Mouse (Mus musculus) cerebellum, postnatal 25 days (tissue): Measurements from ENCODE around the gene Anks1.
A peak's percentile ranks its signal among the peaks of the same experiment; 100 is the strongest.

Source experiments
- DNase-seq, 2 experiments: peaks; one replicate each; pipeline ENCODE4 v3.0.0; 2021; ENCODE audit warnings: mixed read lengths in 2 of 2

Anks1 gene

DNA sequence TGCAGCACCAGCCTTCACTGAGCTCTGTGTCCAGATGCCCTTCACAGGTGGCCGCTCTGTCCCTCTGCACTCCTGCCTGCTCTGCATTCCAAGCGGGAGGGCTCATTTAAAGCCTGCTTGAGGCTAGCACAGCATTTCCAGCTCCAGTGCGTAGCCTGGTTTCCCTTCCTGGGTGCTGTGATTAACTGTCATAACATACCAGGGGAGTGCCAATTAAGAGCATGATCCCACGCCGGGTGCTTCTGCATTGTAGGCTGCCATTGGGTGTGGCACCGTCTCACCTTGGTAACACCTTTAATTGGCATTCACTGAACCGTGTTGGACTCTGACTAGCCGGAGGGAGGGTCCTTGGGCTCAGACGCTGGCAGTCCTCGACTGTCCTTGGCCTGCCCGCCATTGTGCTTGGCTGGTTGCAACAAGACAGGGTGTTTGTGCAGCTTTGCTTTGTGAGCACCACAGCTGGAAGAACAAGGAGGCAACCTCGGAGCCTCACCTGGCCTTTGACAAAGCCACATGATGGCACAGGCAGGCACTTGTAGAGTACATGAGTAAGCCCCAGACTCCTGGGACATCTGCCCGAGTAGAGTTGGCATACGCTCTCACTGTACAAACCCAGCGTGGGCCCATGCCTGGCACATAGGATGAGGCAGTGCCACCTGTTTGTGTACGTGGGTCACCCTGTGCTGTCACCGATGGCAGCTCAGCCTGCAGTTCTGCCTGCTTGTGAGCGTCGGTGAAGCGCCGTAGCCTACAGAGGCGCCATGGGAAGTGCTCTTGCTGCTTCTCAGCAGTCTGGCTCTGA lies 113.9 kb downstream of the Anks1 start:
- peak; percentile 81 to 86 for DNase-seq

- DNase-seq: no peak
Observed at GRCm38 (mm10) chr17:28025541-28025961, 116.4 kb downstream of the Anks1 start.

DNA sequence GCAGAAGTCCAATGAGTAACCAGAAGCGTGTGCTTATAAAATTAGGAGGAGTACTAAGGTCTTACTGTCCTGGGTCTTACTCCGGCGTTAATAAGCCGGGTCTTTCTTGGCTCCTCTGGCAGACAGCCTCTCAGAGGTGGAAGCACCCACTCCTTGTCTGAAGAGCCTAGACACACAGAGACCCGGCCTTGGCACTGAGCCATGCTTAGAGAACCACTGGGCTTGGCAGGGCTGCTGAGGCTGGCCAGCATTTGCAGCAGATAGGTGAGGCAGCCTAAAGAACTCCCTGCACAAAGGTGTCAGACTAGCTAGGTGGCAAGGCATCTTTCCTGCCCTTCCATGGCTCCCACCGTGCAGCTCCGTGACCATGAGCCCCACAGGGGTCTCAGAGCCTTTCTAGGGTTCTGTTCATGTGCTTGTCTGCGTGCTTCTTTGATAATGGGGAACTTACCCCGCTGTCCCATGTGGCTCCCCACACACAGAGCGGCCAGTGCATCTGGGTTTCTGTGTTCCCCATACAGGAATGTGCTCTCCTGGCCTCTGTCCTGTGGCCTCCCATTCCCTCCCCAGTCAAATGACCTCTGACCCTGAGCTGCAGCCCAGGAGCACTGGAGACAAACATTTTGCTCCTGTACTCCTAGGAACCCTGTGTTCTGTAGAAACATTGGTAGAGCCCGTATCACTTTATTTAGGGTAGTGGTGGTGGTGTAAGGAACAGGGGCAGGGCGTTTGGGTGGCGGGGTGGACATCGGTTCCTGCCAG lies 117.2 kb downstream of the Anks1 start:
- DNase-seq: peak in 1 of 2 experiments; percentile 47

GRCm38 (mm10) chr17:28027197-28027596 lies 118.1 kb downstream of the Anks1 start:
- no peak for DNase-seq

- no peak for DNase-seq
Observed at GRCm38 (mm10) chr17:28028236-28028635, 119.1 kb downstream of the Anks1 start.

- DNase-seq: no peak
Observed at GRCm38 (mm10) chr17:28029308-28029707, 120.2 kb downstream of the Anks1 start.

DNA sequence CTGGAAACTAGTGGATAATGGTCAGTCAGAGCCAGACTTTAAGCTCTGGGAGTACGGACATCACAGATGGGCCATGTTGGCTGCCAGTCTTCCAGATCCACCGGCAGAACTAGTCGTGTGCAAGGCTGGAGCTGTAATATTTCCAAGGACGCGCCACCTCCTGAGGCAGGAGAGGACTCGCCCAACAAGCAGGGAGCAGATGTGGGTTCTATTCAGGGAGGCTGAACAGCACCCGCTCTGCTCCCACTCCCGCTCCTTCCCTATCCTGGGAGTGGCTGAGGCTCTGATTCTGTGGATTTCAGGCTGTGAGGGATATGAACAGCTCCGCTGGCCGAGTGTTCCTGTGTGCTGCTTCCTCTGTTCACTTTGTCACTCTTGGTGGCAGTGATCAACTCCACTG lies 121.3 kb downstream of the Anks1 start:
- DNase-seq: peak in 1 of 2 experiments; percentile 55

DNA sequence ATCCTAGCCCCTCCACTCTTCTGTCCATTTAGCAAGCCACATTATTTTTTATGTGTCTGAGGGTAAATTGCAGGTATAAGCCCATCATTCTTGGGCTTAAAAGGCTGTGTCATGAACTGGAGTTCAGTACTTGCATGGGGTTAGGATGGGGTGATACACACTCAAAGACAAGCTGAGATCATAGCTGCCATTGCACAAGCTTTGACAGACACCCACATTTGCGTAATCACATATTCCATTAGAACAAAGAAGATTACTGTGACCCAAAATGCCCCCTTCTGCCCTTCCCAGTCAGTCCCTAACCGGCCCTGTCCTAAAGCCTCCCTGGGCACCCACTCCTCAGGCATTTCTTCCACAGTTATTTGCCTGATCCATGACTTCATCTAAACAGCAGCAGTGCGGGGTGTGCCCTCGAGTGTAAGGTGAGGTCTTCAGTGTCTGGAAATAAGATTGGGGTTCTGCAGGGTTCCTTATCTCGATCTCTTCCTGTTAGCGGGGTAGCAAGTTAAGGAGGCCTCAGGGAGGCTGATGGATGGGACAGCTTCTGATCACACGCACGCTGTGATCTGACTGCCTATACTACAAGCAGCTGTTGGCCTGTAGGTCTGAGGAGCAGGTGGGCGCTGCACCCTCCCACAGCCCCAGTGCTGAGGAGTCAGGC lies 122.3 kb downstream of the Anks1 start:
- no peak for DNase-seq

DNA sequence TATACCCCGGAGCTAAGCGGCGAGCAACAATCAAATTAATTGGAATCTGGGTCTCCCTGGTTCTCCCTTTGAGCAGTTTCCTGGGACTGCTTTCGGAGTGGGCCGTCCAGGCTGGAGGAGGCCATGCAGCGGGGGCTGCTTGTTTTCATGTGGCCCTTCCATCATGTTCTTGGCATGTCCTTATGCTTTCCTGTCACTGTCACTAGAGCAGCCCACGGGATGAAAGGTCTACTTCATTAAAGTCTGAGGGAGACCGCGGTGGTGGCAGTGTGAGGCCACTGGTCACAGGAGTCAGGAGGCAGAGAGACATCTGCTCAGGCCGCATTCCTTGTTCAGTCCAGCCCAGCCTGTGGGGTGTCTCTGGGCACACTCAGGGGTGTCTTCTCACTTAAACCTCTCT lies 123.1 kb downstream of the Anks1 start:
- no peak for DNase-seq

GRCm38 (mm10) chr17:28033046-28033580 lies 124.0 kb downstream of the Anks1 start:
- DNase-seq: no peak

- DNase-seq: no peak
Observed at GRCm38 (mm10) chr17:28034986-28035385, 125.9 kb downstream of the Anks1 start.

- peak; percentile 50 to 53 for DNase-seq
Observed at GRCm38 (mm10) chr17:28036813-28037756, 128.0 kb downstream of the Anks1 start.

DNA sequence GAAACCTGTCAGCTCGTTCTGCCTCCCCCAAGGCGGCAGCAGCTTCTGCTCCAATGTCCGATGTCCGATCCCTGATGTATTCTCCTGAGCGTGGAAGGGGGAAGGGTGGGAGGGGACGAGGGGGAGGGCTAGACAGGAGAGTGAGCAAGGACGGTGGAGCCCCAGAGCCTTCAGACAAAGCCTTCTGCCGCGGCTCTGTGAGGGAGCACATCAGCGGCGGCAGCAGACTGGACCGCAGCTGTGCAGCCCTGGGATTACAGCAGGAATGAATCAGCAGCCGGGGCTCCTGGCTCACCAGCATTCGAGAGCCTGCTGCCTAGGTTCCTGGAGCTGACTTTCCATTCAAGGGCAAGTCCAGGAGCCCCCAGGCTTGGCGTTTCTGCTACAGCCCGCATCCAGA lies 131.5 kb downstream of the Anks1 start:
- no peak for DNase-seq

- DNase-seq: no peak
Observed at GRCm38 (mm10) chr17:28041298-28041697, 132.2 kb downstream of the Anks1 start.

- DNase-seq: peak; percentile 69 to 77
Observed at GRCm38 (mm10) chr17:28042299-28042771, 133.2 kb downstream of the Anks1 start.

DNA sequence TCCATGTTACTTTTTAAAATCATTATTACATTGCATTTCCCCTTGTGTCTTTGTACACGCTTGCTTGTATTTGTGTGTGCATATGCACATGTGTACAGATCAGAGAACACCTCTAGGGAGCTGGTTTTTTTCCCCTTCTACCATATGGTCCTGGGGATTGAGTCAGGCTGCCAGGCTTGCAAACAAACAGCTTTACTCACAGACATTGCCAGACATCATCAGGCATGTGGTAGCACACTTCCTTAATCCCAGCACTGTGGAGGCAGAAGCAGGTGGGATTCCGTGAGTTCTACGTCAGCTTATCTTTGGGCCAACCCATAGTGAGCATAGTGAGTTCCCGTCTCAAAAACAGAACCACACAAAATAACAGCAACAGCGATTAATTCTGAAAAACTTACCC lies 137.9 kb downstream of the Anks1 start:
- DNase-seq: peak in 1 of 2 experiments; percentile 39

- peak in 1 of 2 experiments; percentile 56 for DNase-seq
Observed at GRCm38 (mm10) chr17:28047520-28047919, 138.4 kb downstream of the Anks1 start.

- DNase-seq: no peak
Observed at GRCm38 (mm10) chr17:28048425-28048824, 139.3 kb downstream of the Anks1 start.

GRCm38 (mm10) chr17:28050210-28050609 lies 141.1 kb downstream of the Anks1 start:
- DNase-seq: peak; percentile 52 to 72

- DNase-seq: peak; percentile 64 to 73
Observed at GRCm38 (mm10) chr17:28052293-28052863, 143.3 kb downstream of the Anks1 start.

DNA sequence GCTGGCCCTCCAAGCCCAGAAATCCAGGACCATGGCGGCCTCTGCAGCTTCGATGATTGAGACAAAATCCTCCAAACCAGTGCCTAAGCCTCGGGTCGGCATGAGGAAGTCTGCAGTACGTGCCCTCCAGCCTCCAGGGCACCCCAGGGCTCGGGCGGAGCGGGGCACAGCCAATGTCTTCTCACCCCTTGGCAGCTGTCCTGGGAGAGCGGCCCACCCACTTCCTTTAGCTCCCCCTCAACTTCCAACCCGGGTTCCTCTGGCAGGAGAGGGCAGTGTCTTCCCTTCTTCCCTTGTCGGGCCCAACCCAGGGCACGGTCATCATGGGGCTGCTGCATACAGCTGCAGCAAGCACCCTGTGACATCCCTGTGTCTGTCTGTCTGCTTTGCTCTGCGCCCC lies 149.2 kb downstream of the Anks1 start:
- DNase-seq: no peak
